Mouse (Mus musculus): Measurements from ENCODE around the gene Pik3r6.

GRCm38 (mm10) chr11:68475676-68476075 lies 27.1 kb upstream of the Pik3r6 start:
- TF ChIP-seq CTCF (IDR thresholded peaks at IDR 0.05; ENCODE audit: low read depth) (no peak), EP300 (optimal IDR thresholded peaks at IDR 0.05) (no peak)
